Mouse (Mus musculus): Measurements from ENCODE around the gene D5Ertd579e.

Gene D5Ertd579e

GRCm38 (mm10) chr5:36720710-36721375 is 25.0 kb upstream of the D5Ertd579e start:
- DNase-seq (ENCODE audit: low spot score in 2 of 2): no peak

- no peak for DNase-seq (ENCODE audit: low spot score in 2 of 2)
Observed at GRCm38 (mm10) chr5:36720219-36720618, 24.4 kb upstream of the D5Ertd579e start.

DNA sequence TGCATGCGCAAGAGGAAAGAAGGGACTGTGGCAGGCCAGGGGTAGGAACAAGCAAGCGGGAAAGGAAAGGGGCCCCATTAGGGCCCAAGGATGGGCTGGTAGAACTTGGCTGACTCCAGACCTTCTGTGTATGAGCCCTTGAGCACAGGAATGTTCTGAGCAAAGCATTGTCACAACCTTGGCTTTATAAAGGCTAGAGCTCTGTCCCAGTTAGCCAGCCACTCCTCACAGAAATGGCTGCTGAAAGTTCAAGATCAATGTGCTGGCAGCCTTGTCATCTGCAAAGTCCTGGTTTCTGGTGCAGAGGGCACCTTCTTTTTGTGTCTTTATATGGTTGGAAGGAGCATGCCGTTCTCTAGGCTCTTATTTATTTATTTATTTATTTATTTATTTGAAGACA is 23.8 kb upstream of the D5Ertd579e start:
- no peak for DNase-seq (ENCODE audit: low spot score in 2 of 2)

DNA sequence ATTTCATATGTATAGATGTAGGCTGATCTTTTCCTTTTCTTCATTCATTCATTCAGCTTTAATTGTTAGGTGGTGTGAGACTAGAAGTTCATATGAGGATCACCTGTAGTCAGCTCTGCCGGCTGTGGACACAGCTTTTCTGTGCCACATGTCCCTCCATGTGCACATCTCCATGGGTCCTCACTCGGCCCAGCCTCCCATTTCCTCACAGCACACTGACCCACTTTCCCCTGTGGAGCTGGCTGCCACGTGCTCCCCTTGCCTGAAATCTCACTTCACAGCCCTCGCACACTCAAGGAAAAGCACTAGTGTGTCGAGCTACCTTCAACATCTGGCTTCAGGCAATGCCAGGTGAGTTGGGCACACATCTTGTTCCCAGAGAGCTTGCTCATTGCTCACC is 23.3 kb upstream of the D5Ertd579e start:
- no peak for DNase-seq (ENCODE audit: low spot score in 2 of 2)

DNA sequence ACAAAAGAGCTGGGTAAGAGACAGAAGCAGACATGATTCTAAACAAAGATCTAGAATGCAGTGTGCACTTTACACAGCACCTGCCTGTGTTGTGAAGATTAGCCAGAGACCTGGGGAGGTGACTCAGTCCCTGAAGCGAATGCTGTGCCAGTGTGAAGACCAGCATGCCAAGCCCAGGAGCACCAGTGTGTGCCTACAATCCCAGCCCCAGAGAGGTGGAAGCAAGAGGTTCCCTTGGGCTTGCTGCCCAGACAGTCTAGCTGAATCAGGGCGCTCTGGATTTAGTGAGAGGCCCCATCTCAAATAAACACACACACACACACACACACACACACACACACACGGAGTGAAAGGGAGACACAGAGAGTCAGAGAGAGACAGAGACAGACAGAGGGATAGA is 22.1 kb upstream of the D5Ertd579e start:
- no peak for DNase-seq (ENCODE audit: low spot score in 2 of 2)

DNA sequence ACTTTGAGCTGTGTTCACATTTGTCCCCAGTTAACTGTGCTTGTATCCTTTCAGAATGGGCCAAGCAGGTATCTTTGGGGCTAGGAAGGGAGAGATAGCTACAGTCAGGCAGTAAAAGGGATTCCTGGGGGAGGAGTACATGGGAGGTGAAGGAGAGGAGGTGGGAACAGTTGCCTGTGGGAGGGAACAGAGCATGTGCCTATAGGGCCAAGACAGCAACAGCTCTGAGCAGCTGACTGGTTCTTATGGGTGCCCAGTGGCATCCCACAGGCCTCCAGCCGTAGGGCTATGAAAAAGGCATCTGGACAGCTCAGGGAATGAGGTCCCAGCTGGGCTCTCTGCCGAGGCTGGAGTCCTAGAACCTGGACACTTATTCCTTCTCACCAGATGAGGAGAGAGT is 21.0 kb upstream of the D5Ertd579e start:
- no peak for DNase-seq (ENCODE audit: low spot score in 2 of 2)

DNA sequence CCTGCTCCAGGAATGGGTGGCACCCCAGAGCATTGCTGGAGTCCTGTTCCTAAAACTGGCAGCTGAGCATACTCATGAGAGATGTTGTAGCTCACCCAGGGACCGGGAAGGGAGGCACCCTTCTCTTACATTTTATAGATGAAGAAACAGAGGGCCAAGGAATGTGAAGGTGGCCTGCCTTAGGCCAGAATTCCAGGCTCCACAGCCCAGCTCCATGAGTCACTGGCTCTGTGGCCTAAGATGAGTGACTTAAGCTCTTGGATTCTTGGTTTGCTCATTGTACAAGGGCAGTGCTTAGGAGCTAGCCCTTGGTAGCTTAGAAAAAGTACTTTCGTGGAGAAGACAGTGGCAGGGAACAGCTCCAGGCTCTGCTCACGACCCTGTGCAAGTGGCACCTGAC is 19.0 kb upstream of the D5Ertd579e start:
- DNase-seq (ENCODE audit: low spot score in 2 of 2): no peak

GRCm38 (mm10) chr5:36713693-36714092 is 17.9 kb upstream of the D5Ertd579e start:
- DNase-seq (ENCODE audit: low spot score in 2 of 2): no peak

DNA sequence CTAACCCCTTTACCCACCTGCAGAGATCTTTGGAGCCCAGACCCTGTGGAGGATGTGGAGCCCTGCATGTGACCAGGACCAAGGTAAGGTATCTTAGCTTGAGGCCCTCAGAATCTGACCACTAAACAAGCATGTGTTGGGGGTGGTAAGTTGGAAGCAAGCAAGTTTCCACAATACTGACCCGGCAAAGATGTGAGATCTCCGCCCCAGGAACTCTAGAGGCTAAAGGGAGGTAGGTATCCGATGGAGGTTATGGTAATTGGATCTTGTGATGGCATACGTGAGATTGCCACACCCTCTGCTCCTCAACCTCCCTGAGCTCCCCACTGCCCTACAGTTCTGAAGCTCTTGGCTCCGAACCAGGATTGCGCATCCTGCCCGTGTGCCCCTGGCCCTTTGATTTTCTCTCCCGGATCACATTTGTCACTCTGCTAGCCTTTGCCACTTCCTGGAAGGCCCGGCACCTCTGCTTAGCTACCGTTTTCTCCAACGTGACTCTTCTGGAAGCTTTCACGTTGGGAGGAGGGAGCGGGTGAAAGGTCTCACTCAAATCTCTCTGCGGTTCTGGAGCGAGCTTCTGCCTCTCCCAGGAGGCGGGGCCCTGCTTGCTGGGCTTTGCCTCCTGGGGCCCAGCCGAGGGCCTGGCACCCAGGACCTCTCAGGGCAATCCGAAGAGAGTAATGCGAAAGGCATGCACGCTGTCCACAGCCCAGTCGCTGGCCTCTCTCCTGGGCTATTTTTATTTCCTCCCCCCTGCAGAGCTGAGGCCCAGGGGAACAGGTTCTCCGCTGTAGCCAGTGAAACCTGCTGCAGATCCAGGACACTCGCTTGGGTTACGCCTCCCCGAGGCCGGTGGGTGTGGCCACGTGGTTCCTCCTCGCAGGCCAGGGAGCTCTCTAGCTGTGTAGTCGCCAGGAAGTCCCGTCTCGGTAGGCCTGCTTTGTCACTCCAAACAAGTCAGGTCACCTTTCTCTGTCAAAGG is 17.0 kb upstream of the D5Ertd579e start:
- DNase-seq (ENCODE audit: low spot score in 2 of 2): peak in 1 of 2 experiments; percentile 29

- DNase-seq (ENCODE audit: low spot score in 2 of 2): no peak
Observed at GRCm38 (mm10) chr5:36711863-36712262, 16.0 kb upstream of the D5Ertd579e start.

GRCm38 (mm10) chr5:36705792-36706191 is 10.0 kb upstream of the D5Ertd579e start:
- no peak for DNase-seq (ENCODE audit: low spot score in 2 of 2)

- DNase-seq (ENCODE audit: low spot score in 2 of 2): no peak
Observed at GRCm38 (mm10) chr5:36705390-36705789, 9.6 kb upstream of the D5Ertd579e start.

GRCm38 (mm10) chr5:36704684-36705083 is 8.9 kb upstream of the D5Ertd579e start:
- no peak for DNase-seq (ENCODE audit: low spot score in 2 of 2)

- no peak for DNase-seq (ENCODE audit: low spot score in 2 of 2)
Observed at GRCm38 (mm10) chr5:36700939-36701620, 5.3 kb upstream of the D5Ertd579e start.

DNA sequence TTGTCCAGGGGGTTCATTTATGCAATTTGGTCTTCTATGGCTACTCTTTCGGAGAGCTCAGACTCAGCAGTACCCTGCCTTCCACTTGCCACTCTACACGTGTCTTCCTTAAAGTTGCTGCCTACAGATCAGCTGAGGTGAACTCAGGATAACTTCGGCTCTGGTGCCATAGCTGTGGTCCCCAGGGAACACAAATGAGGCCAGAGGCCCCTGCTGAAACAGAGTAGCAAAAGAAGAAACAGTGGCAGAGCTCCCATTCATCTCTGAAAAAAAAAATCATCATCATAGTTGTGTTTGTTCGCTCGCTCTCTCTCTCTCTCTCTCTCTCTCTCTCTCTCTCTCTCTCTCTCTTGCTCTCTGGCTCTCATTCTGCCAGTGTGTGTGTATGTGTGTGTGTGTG is 2.9 kb upstream of the D5Ertd579e start:
- no peak for DNase-seq (ENCODE audit: low spot score in 2 of 2)

DNA sequence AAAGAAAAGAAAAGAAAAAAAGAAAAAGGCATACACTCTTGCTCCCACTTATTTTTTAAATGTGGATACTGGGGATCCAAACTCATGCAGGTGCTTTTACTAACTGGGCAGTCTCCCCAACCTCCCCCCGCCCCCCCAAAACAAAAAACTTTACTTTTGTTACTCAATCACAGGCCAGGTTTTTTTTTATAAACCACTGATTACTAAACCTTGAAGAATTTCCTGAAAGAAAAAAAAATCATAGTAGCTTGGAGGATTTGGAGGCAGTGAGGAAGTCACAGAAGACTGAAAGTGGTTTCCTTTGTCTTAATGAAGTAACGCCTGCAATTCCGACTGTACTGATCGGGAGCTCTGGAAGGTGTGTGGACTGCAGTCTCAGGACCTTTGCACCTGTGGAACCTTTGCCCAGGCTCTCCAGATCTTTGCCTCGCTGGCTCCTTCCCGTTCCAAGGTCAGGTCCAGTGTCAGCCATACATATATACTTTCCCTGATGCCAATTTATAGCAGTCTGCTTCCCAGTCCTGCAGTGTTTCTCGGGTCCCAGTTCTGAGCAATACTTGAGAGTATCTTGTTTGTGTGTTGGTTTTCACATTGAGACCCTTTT is 2.3 kb upstream of the D5Ertd579e start:
- DNase-seq (ENCODE audit: low spot score in 2 of 2): no peak

GRCm38 (mm10) chr5:36696504-36697300 is 878 bp upstream of the D5Ertd579e start:
- DNase-seq (ENCODE audit: low spot score in 2 of 2): peak in 1 of 2 experiments; percentile 26

DNA sequence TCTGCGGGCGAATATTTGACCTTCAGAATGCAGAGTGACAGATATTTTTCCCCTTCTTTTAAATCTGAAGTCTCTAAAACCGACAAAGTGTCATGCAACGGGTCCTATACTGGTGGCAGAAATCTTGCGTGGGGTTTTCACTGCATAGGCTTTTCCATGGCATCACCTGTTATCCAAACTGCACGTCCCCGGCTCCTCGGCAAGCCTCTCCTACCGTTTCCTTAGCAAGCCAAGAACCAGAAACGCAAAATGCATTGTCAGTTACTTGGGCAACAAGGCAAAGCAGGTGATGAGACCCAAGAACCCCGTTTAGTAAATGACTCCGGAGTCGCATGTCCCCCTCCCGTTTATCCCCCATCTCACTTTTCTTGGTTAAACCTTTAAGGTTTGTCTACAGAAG is 819 bp downstream of the D5Ertd579e start:
- DNase-seq (ENCODE audit: low spot score in 2 of 2): peak; percentile 37 to 39

DNA sequence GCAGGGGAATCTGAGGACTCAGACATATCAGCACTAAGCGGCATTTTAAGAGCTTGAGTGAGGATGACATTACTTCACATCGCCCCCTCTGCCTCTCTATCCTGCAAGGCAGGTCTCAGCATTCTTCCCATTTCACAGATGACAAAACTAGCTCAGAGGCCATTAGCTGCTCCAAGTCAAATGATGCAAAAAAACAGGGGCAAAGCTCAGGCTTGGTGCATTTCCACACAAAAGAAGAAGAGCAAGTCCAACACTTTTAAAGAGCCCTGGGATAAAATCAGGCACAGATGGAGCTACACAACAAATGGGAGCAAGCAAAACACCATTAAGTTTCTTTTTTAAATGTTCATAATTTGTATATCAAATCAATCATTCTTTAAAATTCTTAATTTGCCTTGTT is 2.2 kb downstream of the D5Ertd579e start:
- no peak for DNase-seq (ENCODE audit: low spot score in 2 of 2)

DNA sequence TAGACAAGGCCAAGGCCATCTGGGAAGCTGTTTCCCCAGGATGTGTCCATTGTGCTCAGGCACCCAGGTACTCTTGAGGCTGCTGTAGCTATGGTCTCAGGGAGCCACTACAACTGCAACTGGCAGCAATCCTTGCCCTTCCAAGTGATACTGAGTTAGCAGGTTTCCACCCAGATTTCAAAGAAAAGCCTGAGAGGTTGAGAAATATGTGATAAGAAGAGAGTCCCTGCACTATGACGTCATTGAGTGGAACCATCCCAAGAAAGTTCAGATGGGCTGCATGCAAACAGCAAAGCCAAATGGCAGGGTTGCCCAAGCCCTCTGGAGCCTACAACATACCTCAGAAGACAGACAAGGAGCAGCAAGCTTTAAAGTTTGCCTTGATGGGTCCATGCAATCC is 4.4 kb downstream of the D5Ertd579e start:
- DNase-seq (ENCODE audit: low spot score in 2 of 2): no peak

GRCm38 (mm10) chr5:36685170-36685569 is 10.7 kb downstream of the D5Ertd579e start:
- DNase-seq (ENCODE audit: low spot score in 2 of 2): no peak
